Mouse (Mus musculus) C2C12 (cell line): ENCODE data around the gene Rab38.

ENCODE experiments used
- CTCF ChIP-seq: IDR thresholded peaks from one replicate; pipeline ENCODE4 v1.5.1; 2011; ENCODE audit not compliant: control insufficient read depth, insufficient read depth, insufficient read length
- MAX ChIP-seq: IDR thresholded peaks from one replicate; pipeline ENCODE4 v1.6.1; 2011; ENCODE audit warnings: mild to moderate bottlenecking, control low read depth

DNA sequence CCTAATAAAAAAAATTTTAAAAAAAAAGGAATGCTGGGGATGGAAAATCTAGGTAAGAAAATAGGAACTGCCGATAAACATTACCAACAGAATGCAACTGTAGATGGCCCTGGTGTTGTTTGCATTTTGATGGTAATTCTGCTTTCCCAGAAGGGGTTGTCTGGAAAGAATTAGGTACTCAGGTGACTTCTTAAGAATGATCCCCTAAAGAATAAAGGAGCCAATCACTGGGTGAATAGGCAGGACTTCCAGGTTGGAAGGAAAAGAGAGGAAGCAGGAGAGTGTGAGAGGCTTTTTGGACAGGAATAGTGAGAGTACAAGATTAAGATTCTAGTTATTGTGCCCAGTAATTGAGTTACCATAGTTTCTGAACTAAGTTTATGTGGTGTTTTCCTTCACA lies 24.8 kb upstream of the Rab38 start:
- TF ChIP-seq CTCF (no peak), MAX (no peak)
